Mouse (Mus musculus): ENCODE measurements around the gene Lamc1.
A peak's percentile ranks its signal among the peaks of the same experiment; 100 is the strongest.
"Not testable (repeated sequence)": the region's sequence is repeated elsewhere in the genome, so short reads cannot be mapped to it uniquely, and the experiment has no call there.

Gene Lamc1

GRCm38 (mm10) chr1:153331796-153332443, 666 bp downstream of the Lamc1 start:
- DNase-seq (ENCODE audit: low spot score), result no peak

- DNase-seq (ENCODE audit: low spot score), result no peak
These were observed 1.4 kb downstream of the Lamc1 start for GRCm38 (mm10) chr1:153331206-153331605.

- DNase-seq (ENCODE audit: low spot score), result no peak
These were observed 3.3 kb downstream of the Lamc1 start for GRCm38 (mm10) chr1:153329306-153329705.

- DNase-seq (ENCODE audit: low spot score), result no peak
These were observed 5.5 kb downstream of the Lamc1 start for GRCm38 (mm10) chr1:153327063-153327462.

DNA sequence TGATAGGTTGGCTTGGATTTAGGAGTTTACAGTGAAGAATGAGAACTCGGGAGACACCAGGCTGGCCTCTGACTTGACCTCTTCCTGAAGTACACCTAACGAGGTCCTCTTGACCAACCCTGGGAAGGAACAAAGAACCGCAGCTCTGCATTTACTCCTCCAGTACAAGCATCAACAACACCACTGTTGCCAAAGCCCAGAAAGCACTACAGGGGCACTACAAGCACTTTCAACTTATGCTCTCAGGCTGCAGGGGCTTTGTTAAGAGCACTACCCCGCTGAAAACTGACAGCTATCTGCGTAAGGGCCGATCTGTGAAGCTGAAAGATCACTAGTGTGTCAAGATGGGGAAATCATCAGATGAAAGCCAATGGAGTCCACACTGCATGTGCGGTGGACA, 6.4 kb downstream of the Lamc1 start:
- DNase-seq (ENCODE audit: low spot score), result no peak

DNA sequence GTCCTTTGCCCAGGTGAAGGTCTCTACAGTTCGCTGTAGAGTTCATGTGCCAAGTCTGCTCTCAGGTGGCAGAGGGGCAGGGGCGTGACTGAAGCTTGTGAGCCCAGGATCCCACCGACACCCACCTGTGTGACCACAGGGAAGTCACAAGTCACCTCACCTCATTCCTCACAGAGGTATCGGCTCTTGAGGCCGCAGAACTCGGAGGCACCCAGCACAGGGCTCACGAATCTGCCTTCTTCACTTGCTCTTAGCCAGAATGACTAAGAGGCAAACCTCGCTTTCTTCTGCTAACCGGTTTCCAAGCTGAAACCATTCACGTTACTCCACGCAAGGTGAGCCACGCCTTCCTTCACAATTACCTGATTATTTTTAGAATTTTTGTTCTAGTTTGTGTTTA, 11.2 kb downstream of the Lamc1 start:
- DNase-seq (ENCODE audit: low spot score), result no peak

DNA sequence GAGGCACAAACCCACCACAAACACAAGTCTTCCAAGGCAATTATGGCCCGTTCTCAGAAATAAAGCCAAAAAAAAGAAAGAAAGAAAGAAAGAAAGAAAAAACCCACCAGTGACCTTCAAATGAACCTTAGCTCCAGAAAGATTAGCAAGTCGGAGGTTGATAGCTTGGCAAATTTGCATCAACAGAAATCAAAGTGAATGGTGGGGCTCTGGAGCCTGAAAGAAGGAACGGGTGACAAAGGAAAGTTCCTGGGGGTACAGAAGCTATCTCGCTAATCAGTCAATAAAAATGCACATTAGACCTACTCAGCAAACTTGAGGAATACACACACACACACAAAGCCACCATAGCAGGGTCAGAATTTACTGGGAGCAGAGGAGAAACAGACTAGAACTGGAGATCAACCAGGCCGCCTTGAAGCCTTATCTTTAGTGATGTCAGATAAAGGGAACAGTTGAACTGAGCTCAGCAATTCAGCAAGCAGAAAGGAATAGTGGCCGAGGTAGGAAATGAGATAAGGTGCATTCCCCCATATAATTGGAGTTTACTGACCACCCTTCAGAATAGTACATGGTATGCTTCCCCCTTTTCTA, 11.9 kb downstream of the Lamc1 start:
- no peak for DNase-seq (ENCODE audit: low spot score)

DNA sequence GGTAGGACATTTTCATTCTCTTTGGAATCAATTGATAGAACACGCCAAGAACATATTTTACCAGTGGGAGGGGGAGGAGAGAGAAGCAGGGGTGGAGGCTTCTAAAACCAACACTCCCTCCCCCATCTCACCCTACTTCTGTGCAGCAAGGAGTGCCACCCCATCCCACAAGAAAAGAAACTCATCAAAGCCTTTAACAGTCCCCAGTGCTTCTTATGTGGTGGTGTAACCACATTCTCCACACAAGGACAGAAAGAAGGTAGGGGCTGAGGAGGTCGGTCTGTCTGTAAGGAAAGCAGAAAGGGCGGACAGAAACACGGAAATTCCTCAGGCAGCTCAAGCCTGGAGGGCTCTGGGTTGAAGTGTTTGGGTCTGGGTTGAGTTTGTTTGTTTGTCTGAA, 12.5 kb downstream of the Lamc1 start:
- DNase-seq (ENCODE audit: low spot score), result no peak

DNA sequence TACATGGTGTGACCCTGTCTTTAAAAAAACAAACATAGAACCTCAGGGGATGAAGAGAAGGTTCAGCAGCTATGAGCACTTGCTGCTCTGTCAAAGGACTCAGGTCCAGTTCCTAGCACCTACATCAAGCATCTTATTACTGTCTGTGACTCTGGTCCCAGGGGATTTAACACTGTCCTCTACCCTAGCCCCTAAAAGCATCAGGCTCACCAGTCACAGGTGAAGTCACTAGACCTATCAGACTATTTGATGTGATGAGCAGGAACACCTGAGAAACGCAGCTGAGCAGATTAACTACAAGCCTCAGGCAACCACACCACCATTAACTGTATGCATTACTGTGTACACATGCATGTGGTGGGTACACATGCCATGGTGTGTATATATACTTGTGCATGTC, 13.8 kb downstream of the Lamc1 start:
- DNase-seq (ENCODE audit: low spot score), result no peak

DNA sequence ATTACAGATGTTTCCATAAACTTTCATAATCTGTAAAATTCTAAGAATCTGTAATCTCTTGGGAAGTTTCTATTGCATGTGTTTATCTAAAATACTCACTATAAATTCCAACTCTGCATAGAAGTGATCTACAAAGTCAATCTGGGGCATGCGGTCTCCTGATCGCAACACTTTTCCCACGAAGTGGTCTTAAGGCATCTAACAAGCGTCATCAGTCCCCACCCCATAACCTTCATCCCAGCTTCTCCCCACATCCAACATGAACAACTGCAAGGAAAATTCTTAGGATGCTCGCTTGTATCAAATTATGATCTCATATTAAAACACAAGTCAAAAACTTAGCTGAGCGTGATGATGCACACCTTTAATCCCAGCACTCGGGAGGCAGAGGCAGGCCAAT, 14.3 kb downstream of the Lamc1 start:
- no peak for DNase-seq (ENCODE audit: low spot score)

- no peak for DNase-seq (ENCODE audit: low spot score)
These were observed 14.9 kb downstream of the Lamc1 start for GRCm38 (mm10) chr1:153317486-153318260.

GRCm38 (mm10) chr1:153316956-153317355, 15.6 kb downstream of the Lamc1 start:
- no peak for DNase-seq (ENCODE audit: low spot score)

- DNase-seq (ENCODE audit: low spot score), result no peak
These were observed 16.3 kb downstream of the Lamc1 start for GRCm38 (mm10) chr1:153316286-153316685.

- DNase-seq (ENCODE audit: low spot score), result no peak
These were observed 17.5 kb downstream of the Lamc1 start for GRCm38 (mm10) chr1:153315121-153315520.

GRCm38 (mm10) chr1:153312992-153313391, 19.6 kb downstream of the Lamc1 start:
- DNase-seq (ENCODE audit: low spot score), result no peak

DNA sequence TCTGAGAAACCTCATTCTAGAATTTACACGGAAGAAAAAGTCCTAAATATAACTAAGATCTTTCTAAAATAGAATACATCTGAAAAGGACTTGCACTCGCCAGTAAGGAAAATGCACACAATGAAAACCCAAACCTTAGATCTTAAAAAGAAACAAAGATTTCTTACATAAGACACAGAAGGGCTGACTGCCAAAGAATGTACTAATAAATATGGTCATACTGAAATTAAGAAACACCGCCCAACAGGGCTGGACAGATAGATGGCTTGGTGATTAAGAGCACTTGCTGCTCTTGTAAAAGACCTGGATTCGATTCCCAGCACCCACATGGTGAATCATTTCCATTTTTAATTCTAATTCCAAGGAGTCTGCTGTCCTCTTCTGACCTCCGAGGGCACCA, 22.4 kb downstream of the Lamc1 start:
- DNase-seq (ENCODE audit: low spot score), result no peak

DNA sequence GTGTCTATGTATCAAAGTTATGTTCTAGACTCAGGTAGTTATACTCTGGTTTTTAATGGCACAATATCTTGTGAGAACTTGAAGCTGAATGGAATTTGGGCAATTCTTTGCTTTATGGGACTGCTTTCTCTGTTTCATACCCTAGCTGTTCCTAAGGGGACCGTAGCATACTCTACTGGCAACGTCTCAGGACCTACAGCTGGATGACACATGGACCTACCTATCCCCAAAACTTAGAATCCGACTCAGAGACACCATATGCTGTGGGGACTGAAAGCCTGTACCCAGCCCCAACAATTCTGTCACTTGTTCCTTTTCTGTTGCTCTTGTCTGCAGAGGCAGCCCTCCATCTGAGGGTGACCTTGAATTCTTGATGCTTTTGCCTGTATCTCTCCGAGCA, 23.3 kb downstream of the Lamc1 start:
- no peak for DNase-seq (ENCODE audit: low spot score)

GRCm38 (mm10) chr1:153308915-153309296, 23.7 kb downstream of the Lamc1 start:
- DNase-seq (ENCODE audit: low spot score), result peak; percentile 55

DNA sequence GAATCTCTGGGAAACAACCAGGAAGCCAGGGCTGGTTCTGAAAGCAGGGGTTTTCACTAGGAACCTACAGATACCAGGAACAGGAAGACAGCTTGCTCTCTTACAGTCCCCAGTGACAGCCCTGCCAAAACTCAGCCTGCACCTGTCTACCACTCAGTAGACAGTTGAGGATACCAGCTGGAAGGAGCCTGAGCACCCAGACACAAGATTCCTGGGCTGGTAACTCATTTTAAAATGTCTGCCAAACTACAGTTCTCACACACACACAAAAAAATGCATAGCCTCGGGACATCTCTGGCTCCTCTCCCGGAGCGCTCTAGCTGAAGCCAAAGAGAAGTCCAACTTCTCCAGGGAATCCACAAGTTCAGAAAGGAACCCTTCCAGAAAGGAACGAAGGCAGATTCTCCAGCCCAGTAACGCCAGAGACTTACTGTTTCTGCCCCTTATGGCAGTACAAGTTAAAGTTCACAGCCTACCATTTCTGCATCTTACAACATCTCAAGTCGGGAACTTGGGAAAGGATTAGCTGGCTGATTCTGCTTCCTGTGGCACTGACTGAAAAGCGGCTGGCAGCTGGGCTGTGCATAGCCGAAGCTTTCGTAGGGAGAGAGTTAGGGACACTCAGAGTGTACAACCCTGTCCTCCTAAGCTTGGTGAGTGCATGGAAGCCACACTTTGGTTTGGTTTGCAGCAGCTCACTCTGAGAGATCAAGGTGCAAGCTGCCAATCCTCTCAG, 24.2 kb downstream of the Lamc1 start:
- no peak for DNase-seq (ENCODE audit: low spot score)

GRCm38 (mm10) chr1:153307509-153308178, 24.9 kb downstream of the Lamc1 start:
- no peak for DNase-seq (ENCODE audit: low spot score)

DNA sequence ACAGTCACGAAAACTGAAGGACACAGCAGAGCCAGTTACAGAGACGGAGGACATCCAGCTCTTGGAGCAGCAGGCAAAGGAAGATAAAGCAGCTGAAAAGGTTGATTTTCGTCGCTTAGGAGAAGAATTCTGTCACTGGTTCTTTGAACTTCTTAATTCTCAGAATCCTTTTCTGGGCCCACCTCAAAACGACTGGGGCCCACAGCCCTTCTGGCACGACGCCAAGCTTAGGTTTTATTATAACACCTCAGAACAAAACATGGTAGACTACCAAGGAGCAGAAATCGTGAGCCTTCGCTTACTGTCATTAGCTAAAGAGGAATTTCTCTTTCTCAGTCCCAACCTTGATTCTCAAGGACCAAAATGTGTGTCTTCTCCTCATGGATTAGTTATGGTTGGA, 26.9 kb downstream of the Lamc1 start:
- not testable (repeated sequence) for DNase-seq (ENCODE audit: low spot score)

- DNase-seq (ENCODE audit: low spot score), result not testable (repeated sequence)
These were observed 27.3 kb downstream of the Lamc1 start for GRCm38 (mm10) chr1:153305249-153305648.

All from layer of hippocampus, adult 9-10 months (tissue).